Mouse (Mus musculus) lung, postnatal 0 days (tissue): ENCODE measurements around the gene Rps26. TPM values are rescaled to one million over a fixed set of nuclear protein-coding genes. Genes with fewer than 3 reads are reported as not detected.

Source experiments
- ATAC-seq: fragments of 200-750 bp; cut with Nextera tagmentation; 2 replicates; pipeline ENCODE4 v1.8.0; 2017; ENCODE audit warnings: moderate library complexity
- DNase-seq: peaks from one replicate; pipeline ENCODE4 v3.0.0-alpha.2; 2016; ENCODE audit warnings: low spot score
- H3K27ac ChIP-seq: fragments of 300-500 bp; sonication (generic); 2 replicates; pipeline ENCODE4 v1.5.1; 2014; ENCODE audit warnings: antibody characterized with exemption, mild to moderate bottlenecking, low read length, mixed read lengths
- H3K27me3 ChIP-seq: fragments of 300-500 bp; sonication (generic); replicated peaks from 2 replicates; pipeline ENCODE4 v1.6.1; 2014; ENCODE audit warnings: low read length, mixed read lengths; ENCODE audit not compliant: insufficient read depth
- H3K36me3 ChIP-seq: fragments of 300-500 bp; sonication (generic); 2 replicates; pipeline ENCODE4 v1.6.1; 2014; ENCODE audit warnings: low read length, mixed read lengths; ENCODE audit not compliant: insufficient read depth
- H3K4me1 ChIP-seq: fragments of 300-500 bp; sonication (generic); 2 replicates; pipeline ENCODE4 v1.6.1; 2014; ENCODE audit warnings: antibody characterized with exemption, low read depth, low read length, mixed read lengths; ENCODE audit not compliant: insufficient read depth
- H3K4me2 ChIP-seq: fragments of 300-500 bp; sonication (generic); replicated peaks from 2 replicates; pipeline ENCODE4 v1.6.1; 2014; ENCODE audit warnings: low read depth, mild to moderate bottlenecking, low read length, moderate library complexity, mixed read lengths
- H3K4me3 ChIP-seq: fragments of 300-500 bp; sonication (generic); 2 replicates; pipeline ENCODE4 v1.5.1; 2014; ENCODE audit warnings: low read depth, low read length
- H3K9ac ChIP-seq: fragments of 300-500 bp; sonication (generic); replicated peaks from 2 replicates; pipeline ENCODE4 v1.6.1; 2014; ENCODE audit warnings: low read depth, mild to moderate bottlenecking
- H3K9me3 ChIP-seq: fragments of 300-500 bp; sonication (generic); 2 replicates; pipeline ENCODE4 v1.6.1; 2016; ENCODE audit warnings: low read length, mixed read lengths
- CTCF ChIP-seq: IDR thresholded peaks from 2 replicates; pipeline ENCODE4 v1.5.1; 2016; ENCODE audit warnings: antibody characterized with exemption, mild to moderate bottlenecking
- EP300 ChIP-seq: IDR thresholded peaks from 2 replicates; pipeline ENCODE4 v1.6.1; 2016; ENCODE audit warnings: antibody characterized with exemption, mild to moderate bottlenecking, control low read depth
- WGBS: fragments of 180-500 bp; shearing (Covaris S2); extraction: QIAGEN DNeasy Blood & Tissue Kit; methylation state at CpG from one replicate; pipeline ENCODE4 v1.1.7; 2014; 5-methylcytosine and 5-hydroxymethylcytosine counted together
- polyA plus RNA-seq: library from polyadenylated mRNA; unstranded; fragments of >200 nt; fragmentation: Nextera tagmentation; extraction: Ambion mirVana; gene quantifications from 2 replicates; pipeline ENCODE4 v1.2.1, GENCODE M21; 2015

Gene Rps26
- polyA plus RNA-seq, 1 experiment from 2014 or later, result 465 TPM

DNA sequence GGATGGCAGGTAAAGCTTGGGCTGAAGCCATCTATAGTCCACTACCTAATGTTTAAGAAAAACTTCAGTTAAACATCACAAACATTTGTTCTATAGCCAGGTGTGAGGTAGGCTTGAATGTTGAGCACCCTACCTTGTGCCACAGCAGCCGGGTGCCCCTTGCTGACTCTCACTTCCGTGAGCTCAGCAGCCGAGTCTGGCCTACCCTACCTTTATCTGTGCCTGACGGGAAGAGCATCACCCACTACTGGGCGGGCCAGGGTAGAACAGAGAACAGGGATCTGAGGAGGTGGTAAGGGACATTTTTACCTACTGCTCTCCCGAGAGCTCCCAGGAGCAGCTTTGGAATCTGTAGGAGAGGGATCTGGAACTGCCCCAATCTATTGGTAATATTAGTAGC lies 16.2 kb upstream of the Rps26 start:
- Histone ChIP-seq H3K27me3 (0 out of 2 replicates have a peak, but pooled peaks cover 3% of the 10 kb centered on the region), H3K9ac (no peak overlapping the region), H3K4me3 (no peak overlapping the region), H3K27ac (no peak overlapping the region), H3K4me2 (no peak overlapping the region), H3K4me1 (no peaks in the 10 kb centered on the region), H3K9me3 (no peaks in the 10 kb centered on the region), H3K36me3 (no peaks in the 10 kb centered on the region)
- 76% methylated on average over 6 of the region's 6 CpGs for whole genome bisulfite sequencing
- ATAC-seq, result no peak
- no peak for TF ChIP-seq EP300
- no peak for TF ChIP-seq CTCF
- DNase-seq, result no peak

DNA sequence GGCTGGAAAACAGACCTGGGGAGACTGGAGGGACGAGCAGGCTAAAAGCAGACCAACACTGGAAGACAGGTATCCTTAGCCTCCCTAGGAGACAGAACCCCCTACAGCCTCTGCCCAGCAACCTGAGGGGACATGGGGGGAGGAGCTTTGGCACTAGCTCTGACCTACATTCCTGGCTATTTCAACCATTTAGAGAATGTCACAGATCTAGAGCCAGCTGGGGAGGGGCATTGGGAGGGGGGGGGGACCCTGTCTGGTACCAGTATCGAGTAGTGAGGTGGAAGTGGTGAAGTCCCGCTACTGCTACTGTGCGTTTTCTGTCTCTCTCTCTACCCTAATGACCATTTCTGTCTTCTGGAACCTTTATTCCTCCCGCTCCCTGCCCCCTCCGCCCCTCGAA lies 15.3 kb upstream of the Rps26 start:
- H3K9ac ChIP-seq, result no peak overlapping the region
- no peaks in the 10 kb centered on the region for H3K9me3 ChIP-seq
- 52% methylated on average over 7 of the region's 7 CpGs for whole genome bisulfite sequencing
- ATAC-seq (peak; percentile 40), DNase-seq (peak; percentile 57)
- 0 out of 2 replicates have a peak, but pooled peaks cover 3% of the 10 kb centered on the region for H3K27me3 ChIP-seq
- H3K4me2 ChIP-seq, result no peak overlapping the region
- H3K4me1 ChIP-seq, result no peaks in the 10 kb centered on the region
- TF ChIP-seq EP300 (peak; percentile 51; the same call in 1 of the 2 replicates), CTCF (no peak)
- H3K36me3 ChIP-seq, result no peaks in the 10 kb centered on the region
- H3K4me3 ChIP-seq, result no peak overlapping the region
- H3K27ac ChIP-seq, result no peak overlapping the region

GRCm38 (mm10) chr10:128640891-128641290 lies 14.3 kb upstream of the Rps26 start:
- TF ChIP-seq EP300, result no peak
- no peak for TF ChIP-seq CTCF
- DNase-seq, result no peak
- no peaks in the 10 kb centered on the region for H3K4me1 ChIP-seq
- no peak overlapping the region for H3K4me2 ChIP-seq
- no peak overlapping the region for H3K9ac ChIP-seq
- H3K27ac ChIP-seq, result no peak overlapping the region
- no peaks in the 10 kb centered on the region for H3K36me3 ChIP-seq
- WGBS, result 93% methylated on average over 15 of the region's 15 CpGs
- no peaks in the 10 kb centered on the region for H3K9me3 ChIP-seq
- no peak overlapping the region for H3K4me3 ChIP-seq
- 0 out of 2 replicates have a peak, but pooled peaks cover 3% of the 10 kb centered on the region for H3K27me3 ChIP-seq
- ATAC-seq, result no peak

- WGBS, result 72% methylated on average over 14 of the region's 14 CpGs
- Histone ChIP-seq H3K4me3 (no peak overlapping the region), H3K9ac (no peak overlapping the region)
These were observed 13.5 kb upstream of the Rps26 start for GRCm38 (mm10) chr10:128639999-128640398.

GRCm38 (mm10) chr10:128637011-128637410 lies 10.5 kb upstream of the Rps26 start:
- DNase-seq, result no peak
- H3K9ac ChIP-seq, result no peak overlapping the region
- no peak overlapping the region for H3K4me3 ChIP-seq
- H3K27me3 ChIP-seq, result no peaks in the 10 kb centered on the region
- no peak for TF ChIP-seq EP300
- H3K4me1 ChIP-seq, result no peaks in the 10 kb centered on the region
- WGBS, result 29% methylated on average over 11 of the region's 11 CpGs
- H3K36me3 ChIP-seq, result no peaks in the 10 kb centered on the region
- H3K27ac ChIP-seq, result no peak overlapping the region
- no peaks in the 10 kb centered on the region for H3K9me3 ChIP-seq
- H3K4me2 ChIP-seq, result no peak overlapping the region
- no peak for ATAC-seq

More at GRCm38 (mm10) chr10:128639999-128640398, 13.5 kb upstream of the Rps26 start:
- peak; percentile 36 for DNase-seq
- TF ChIP-seq CTCF (no peak), EP300 (no peak)
- H3K27ac ChIP-seq, result no peak overlapping the region
- 0 out of 2 replicates have a peak, but pooled peaks cover 3% of the 10 kb centered on the region for H3K27me3 ChIP-seq
- ATAC-seq, result peak; percentile 80
- H3K4me1 ChIP-seq, result no peaks in the 10 kb centered on the region
- no peaks in the 10 kb centered on the region for H3K36me3 ChIP-seq
- H3K4me2 ChIP-seq, result no peak overlapping the region
- no peaks in the 10 kb centered on the region for H3K9me3 ChIP-seq

DNA sequence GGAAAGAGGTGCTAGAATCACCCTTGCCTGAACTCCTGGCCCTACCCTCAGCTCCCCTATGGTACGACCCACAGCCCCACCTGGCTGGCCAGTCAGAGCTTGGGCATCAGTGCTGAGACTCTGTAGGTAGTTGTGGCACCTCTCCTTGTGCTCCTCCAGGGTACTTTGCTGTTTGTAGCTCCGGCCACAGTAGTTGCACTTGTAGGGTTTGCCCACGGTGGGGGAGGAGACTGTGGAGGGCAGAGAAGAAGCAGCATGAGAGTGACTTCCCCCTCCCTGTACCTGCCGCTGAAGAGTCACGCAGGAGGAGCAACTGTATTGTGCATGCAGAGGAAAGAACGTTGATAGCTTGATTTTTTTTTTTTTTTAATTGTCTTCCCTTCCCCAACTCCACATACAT lies 10.0 kb upstream of the Rps26 start:
- H3K36me3 ChIP-seq, result no peaks in the 10 kb centered on the region
- ATAC-seq (no peak), DNase-seq (no peak)
- H3K9me3 ChIP-seq, result no peaks in the 10 kb centered on the region
- no peak overlapping the region for H3K9ac ChIP-seq
- H3K4me1 ChIP-seq, result no peaks in the 10 kb centered on the region
- H3K27me3 ChIP-seq, result no peaks in the 10 kb centered on the region
- H3K4me3 ChIP-seq, result no peak overlapping the region
- H3K4me2 ChIP-seq, result no peak overlapping the region
- H3K27ac ChIP-seq, result no peak overlapping the region
- TF ChIP-seq CTCF, result no peak
- no peak for TF ChIP-seq EP300
- 58% methylated on average over 6 of the region's 6 CpGs for WGBS

GRCm38 (mm10) chr10:128635697-128636096 lies 9.2 kb upstream of the Rps26 start:
- no peak overlapping the region for H3K4me2 ChIP-seq
- no peak overlapping the region for H3K9ac ChIP-seq
- H3K36me3 ChIP-seq, result no peaks in the 10 kb centered on the region
- no peaks in the 10 kb centered on the region for H3K27me3 ChIP-seq
- H3K4me1 ChIP-seq, result no peaks in the 10 kb centered on the region
- TF ChIP-seq CTCF, result no peak
- no peak for TF ChIP-seq EP300
- 87% methylated on average over 13 of the region's 13 CpGs for WGBS
- ATAC-seq, result no peak
- no peak overlapping the region for H3K4me3 ChIP-seq
- H3K9me3 ChIP-seq, result no peaks in the 10 kb centered on the region
- DNase-seq, result no peak
- H3K27ac ChIP-seq, result no peak overlapping the region
